Mouse (Mus musculus): ENCODE results near the gene Ap1b1. TPM values are rescaled to one million over a fixed set of nuclear protein-coding genes. Genes with fewer than 3 reads are reported as not detected.

Ap1b1 gene
- 46.0 and 48.3 TPM in 2 replicates for polyA plus RNA-seq (2015; fragmentation: Nextera tagmentation; extraction: Ambion mirVana)

- H3K9ac ChIP-seq (ENCODE audit: low read length): peak within 1 kb of the TSS; percentile 71
- H3K27ac ChIP-seq (ENCODE audit: low read length): no peak within 1 kb of the TSS
- peak; percentile 95 for ATAC-seq (ENCODE audit: low read depth)
- H3K27me3 ChIP-seq (ENCODE audit: control insufficient read depth, insufficient read depth, low read depth, low read length): no peaks in the 10 kb centered on the region
- H3K9me3 ChIP-seq (ENCODE audit: control insufficient read depth, low read length): no peaks in the 10 kb centered on the region
- H3K4me1 ChIP-seq (replicated peaks; ENCODE audit: control insufficient read depth, insufficient read depth, low read length): peaks cover 6% of the 10 kb centered on the region; the same call in 1 of the 2 replicates
- peak within 1 kb of the TSS; percentile 80 for H3K4me2 ChIP-seq (ENCODE audit: low read depth, low read length)
- 1% methylated on average over 62 of the region's 62 CpGs for WGBS
- peak within 1 kb of the TSS; percentile 74 for H3K4me3 ChIP-seq (ENCODE audit: low read length)
- H3K36me3 ChIP-seq (ENCODE audit: control insufficient read depth, insufficient read depth, low read length): no peaks in the 10 kb centered on the region
Observed at GRCm38 (mm10) chr11:4986695-4987486, at the start of gene Ap1b1. Gene Ap1b1, plus strand, starts transcription at chr11:4986824.

- no peak overlapping the region for H3K27ac ChIP-seq (ENCODE audit: low read length)
- peaks cover 56% of the 10 kb centered on the region for H3K27me3 ChIP-seq (ENCODE audit: control insufficient read depth, insufficient read depth, low read depth, low read length)
- no peak overlapping the region; the same call in 1 of the 2 replicates for H3K4me3 ChIP-seq (ENCODE audit: low read length)
- no peak for ATAC-seq (ENCODE audit: low read depth)
- no peak overlapping the region for H3K9ac ChIP-seq (ENCODE audit: low read length)
- WGBS: 44% methylated on average over 13 of the region's 13 CpGs
- H3K9me3 ChIP-seq (ENCODE audit: control insufficient read depth, low read length): no peaks in the 10 kb centered on the region
- peaks cover 13% of the 10 kb centered on the region for H3K4me1 ChIP-seq (replicated peaks; ENCODE audit: control insufficient read depth, insufficient read depth, low read length)
- no peaks in the 10 kb centered on the region for H3K36me3 ChIP-seq (ENCODE audit: control insufficient read depth, insufficient read depth, low read length)
- H3K4me2 ChIP-seq (ENCODE audit: low read depth, low read length): peak overlapping the region; percentile 85
Observed at GRCm38 (mm10) chr11:4946530-4946929, 40.1 kb upstream of the Ap1b1 start.

- H3K27me3 ChIP-seq (ENCODE audit: control insufficient read depth, insufficient read depth, low read depth, low read length): peaks cover 56% of the 10 kb centered on the region
- H3K36me3 ChIP-seq (ENCODE audit: control insufficient read depth, insufficient read depth, low read length): no peaks in the 10 kb centered on the region
- WGBS: 0% methylated on average over 118 of the region's 120 CpGs
- no peak overlapping the region for H3K27ac ChIP-seq (ENCODE audit: low read length)
- H3K9me3 ChIP-seq (ENCODE audit: control insufficient read depth, low read length): no peaks in the 10 kb centered on the region
- peak overlapping the region; percentile 50 for H3K4me3 ChIP-seq (ENCODE audit: low read length)
- ATAC-seq (ENCODE audit: low read depth): peak; percentile 77
- peaks cover 13% of the 10 kb centered on the region for H3K4me1 ChIP-seq (replicated peaks; ENCODE audit: control insufficient read depth, insufficient read depth, low read length)
- H3K4me2 ChIP-seq (ENCODE audit: low read depth, low read length): peak overlapping the region; percentile 85
- H3K9ac ChIP-seq (ENCODE audit: low read length): no peak overlapping the region
Observed at GRCm38 (mm10) chr11:4946947-4947812, 39.4 kb upstream of the Ap1b1 start.

GRCm38 (mm10) chr11:4947813-4948174, 38.8 kb upstream of the Ap1b1 start, which contains the start of gene Nefh:
Gene Nefh, minus strand, starts transcription at chr11:4948064.
- Histone ChIP-seq H3K36me3 (ENCODE audit: control insufficient read depth, insufficient read depth, low read length) (no peaks in the 10 kb centered on the region), H3K9ac (ENCODE audit: low read length) (no peak within 1 kb of the TSS), H3K4me3 (ENCODE audit: low read length) (peak within 1 kb of the TSS; percentile 50), H3K4me2 (ENCODE audit: low read depth, low read length) (peak within 1 kb of the TSS; percentile 85), H3K27me3 (ENCODE audit: control insufficient read depth, insufficient read depth, low read depth, low read length) (peaks cover 56% of the 10 kb centered on the region), H3K27ac (ENCODE audit: low read length) (no peak within 1 kb of the TSS), H3K9me3 (ENCODE audit: control insufficient read depth, low read length) (no peaks in the 10 kb centered on the region), H3K4me1 (replicated peaks; ENCODE audit: control insufficient read depth, insufficient read depth, low read length) (peaks cover 13% of the 10 kb centered on the region)
- ATAC-seq (ENCODE audit: low read depth): peak; percentile 32; the same call in 1 of the 2 replicates
- 2% methylated on average over 37 of the region's 41 CpGs for WGBS

- H3K9me3 ChIP-seq (ENCODE audit: control insufficient read depth, low read length): no peaks in the 10 kb centered on the region
- no peak overlapping the region for H3K27ac ChIP-seq (ENCODE audit: low read length)
- 36% methylated on average over 8 of the region's 8 CpGs for WGBS
- H3K4me1 ChIP-seq (replicated peaks; ENCODE audit: control insufficient read depth, insufficient read depth, low read length): peaks cover 13% of the 10 kb centered on the region
- no peaks in the 10 kb centered on the region for H3K36me3 ChIP-seq (ENCODE audit: control insufficient read depth, insufficient read depth, low read length)
- H3K9ac ChIP-seq (ENCODE audit: low read length): no peak overlapping the region
- H3K4me2 ChIP-seq (ENCODE audit: low read depth, low read length): no peak overlapping the region
- no peak overlapping the region for H3K4me3 ChIP-seq (ENCODE audit: low read length)
- peaks cover 61% of the 10 kb centered on the region for H3K27me3 ChIP-seq (ENCODE audit: control insufficient read depth, insufficient read depth, low read depth, low read length)
- ATAC-seq (ENCODE audit: low read depth): no peak
Observed at GRCm38 (mm10) chr11:4948792-4949191, 37.8 kb upstream of the Ap1b1 start.

- Histone ChIP-seq H3K9me3 (ENCODE audit: control insufficient read depth, low read length) (no peaks in the 10 kb centered on the region), H3K4me2 (ENCODE audit: low read depth, low read length) (no peak overlapping the region), H3K27me3 (ENCODE audit: control insufficient read depth, insufficient read depth, low read depth, low read length) (peaks cover 63% of the 10 kb centered on the region), H3K27ac (ENCODE audit: low read length) (no peak overlapping the region), H3K9ac (ENCODE audit: low read length) (no peak overlapping the region), H3K36me3 (ENCODE audit: control insufficient read depth, insufficient read depth, low read length) (no peaks in the 10 kb centered on the region), H3K4me1 (replicated peaks; ENCODE audit: control insufficient read depth, insufficient read depth, low read length) (peaks cover 13% of the 10 kb centered on the region), H3K4me3 (ENCODE audit: low read length) (no peak overlapping the region)
- 0 out of 2 replicates have a peak, but pooled peaks have one; percentile 18 for ATAC-seq (ENCODE audit: low read depth)
- WGBS: 5% methylated on average over 23 of the region's 23 CpGs
Observed at GRCm38 (mm10) chr11:4949256-4950044, 37.2 kb upstream of the Ap1b1 start.

GRCm38 (mm10) chr11:4953401-4953800, 33.2 kb upstream of the Ap1b1 start:
- H3K27me3 ChIP-seq (ENCODE audit: control insufficient read depth, insufficient read depth, low read depth, low read length): peaks cover 28% of the 10 kb centered on the region
- no peak for ATAC-seq (ENCODE audit: low read depth)

GRCm38 (mm10) chr11:4953918-4954317, 32.7 kb upstream of the Ap1b1 start:
- no peak overlapping the region for H3K9ac ChIP-seq (ENCODE audit: low read length)
- H3K27ac ChIP-seq (ENCODE audit: low read length): no peak overlapping the region
- peaks cover 23% of the 10 kb centered on the region for H3K27me3 ChIP-seq (ENCODE audit: control insufficient read depth, insufficient read depth, low read depth, low read length)
- no peaks in the 10 kb centered on the region for H3K36me3 ChIP-seq (ENCODE audit: control insufficient read depth, insufficient read depth, low read length)
- no peaks in the 10 kb centered on the region for H3K9me3 ChIP-seq (ENCODE audit: control insufficient read depth, low read length)
- no peak for ATAC-seq (ENCODE audit: low read depth)
- 3% methylated on average over 8 of the region's 8 CpGs for WGBS
- H3K4me3 ChIP-seq (ENCODE audit: low read length): no peak overlapping the region
- H3K4me2 ChIP-seq (ENCODE audit: low read depth, low read length): no peak overlapping the region
- H3K4me1 ChIP-seq (replicated peaks; ENCODE audit: control insufficient read depth, insufficient read depth, low read length): no peaks in the 10 kb centered on the region

More at GRCm38 (mm10) chr11:4953401-4953800, 33.2 kb upstream of the Ap1b1 start:
- Histone ChIP-seq H3K27ac (ENCODE audit: low read length) (no peak overlapping the region), H3K36me3 (ENCODE audit: control insufficient read depth, insufficient read depth, low read length) (no peaks in the 10 kb centered on the region), H3K4me3 (ENCODE audit: low read length) (no peak overlapping the region), H3K4me1 (replicated peaks; ENCODE audit: control insufficient read depth, insufficient read depth, low read length) (no peaks in the 10 kb centered on the region), H3K9me3 (ENCODE audit: control insufficient read depth, low read length) (no peaks in the 10 kb centered on the region), H3K9ac (ENCODE audit: low read length) (no peak overlapping the region), H3K4me2 (ENCODE audit: low read depth, low read length) (no peak overlapping the region)
- WGBS: 4% methylated on average over 5 of the region's 6 CpGs

Data from lung, embryonic 16.5 days (tissue).